Mouse (Mus musculus) right cerebral cortex, postnatal 25 days (tissue): ENCODE data around the gene Poldip2.

Source experiments
- DNase-seq: peaks from one replicate; pipeline ENCODE4 v3.0.0; 2022

Poldip2 gene

DNA sequence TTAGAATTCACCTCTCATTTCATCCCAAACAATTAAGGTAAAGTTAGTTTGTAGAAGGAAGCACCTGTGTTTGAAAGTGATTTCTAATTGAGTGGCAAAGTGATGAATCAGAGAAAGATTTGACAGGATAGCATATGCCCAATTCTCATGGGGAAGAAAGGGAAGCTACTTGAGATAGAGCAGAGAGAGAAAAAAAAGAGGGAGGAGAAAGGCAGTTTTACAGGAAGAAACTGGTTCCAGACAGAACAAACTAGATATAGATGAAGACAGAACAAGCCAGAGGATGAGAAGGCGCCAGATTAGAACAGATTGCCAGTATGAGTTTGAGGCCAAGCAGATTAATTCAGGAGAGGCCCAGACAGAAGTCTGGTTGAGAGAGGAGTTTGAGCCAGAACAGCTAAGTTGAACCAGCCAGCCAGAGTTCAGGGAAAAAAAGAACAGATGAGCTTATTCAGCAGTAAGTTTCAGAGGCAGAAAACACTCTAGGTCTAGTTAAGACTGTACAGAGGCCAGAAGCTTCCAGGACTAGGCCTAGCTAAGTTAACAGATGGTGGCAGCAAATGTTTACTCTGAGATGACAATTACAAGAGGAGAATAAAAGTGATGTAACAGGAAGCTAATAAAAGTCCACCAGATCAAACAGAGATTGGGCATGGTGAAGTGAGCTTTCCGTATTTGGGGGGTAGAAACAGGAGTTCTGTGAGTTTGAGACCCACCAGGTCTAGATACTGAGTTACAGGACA, 35.9 kb downstream of the Poldip2 start:
- DNase-seq, result no peak

DNA sequence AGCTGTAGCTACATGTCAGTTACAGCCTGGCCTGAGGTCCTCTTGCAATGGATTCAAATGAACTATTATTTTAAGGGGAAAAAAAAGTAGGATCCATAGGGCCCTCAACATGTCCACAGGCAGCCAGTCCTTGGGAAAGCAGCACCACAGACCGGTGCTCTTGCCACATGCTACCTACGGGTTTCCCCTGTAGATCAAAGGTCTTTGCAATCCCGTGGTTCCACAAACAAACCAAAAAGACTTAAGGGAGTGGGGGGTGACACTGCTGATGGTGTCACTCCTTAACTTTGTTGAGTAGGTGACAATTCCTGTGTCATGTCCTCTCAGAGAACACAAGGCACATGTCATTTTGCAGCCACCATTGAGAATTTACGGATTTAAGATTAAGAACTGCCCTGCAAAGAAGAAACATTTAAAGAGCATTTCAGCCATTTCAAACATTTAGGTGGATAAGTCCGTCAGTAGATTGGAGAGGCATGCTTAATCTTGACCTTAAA, 37.5 kb downstream of the Poldip2 start:
- no peak for DNase-seq

DNA sequence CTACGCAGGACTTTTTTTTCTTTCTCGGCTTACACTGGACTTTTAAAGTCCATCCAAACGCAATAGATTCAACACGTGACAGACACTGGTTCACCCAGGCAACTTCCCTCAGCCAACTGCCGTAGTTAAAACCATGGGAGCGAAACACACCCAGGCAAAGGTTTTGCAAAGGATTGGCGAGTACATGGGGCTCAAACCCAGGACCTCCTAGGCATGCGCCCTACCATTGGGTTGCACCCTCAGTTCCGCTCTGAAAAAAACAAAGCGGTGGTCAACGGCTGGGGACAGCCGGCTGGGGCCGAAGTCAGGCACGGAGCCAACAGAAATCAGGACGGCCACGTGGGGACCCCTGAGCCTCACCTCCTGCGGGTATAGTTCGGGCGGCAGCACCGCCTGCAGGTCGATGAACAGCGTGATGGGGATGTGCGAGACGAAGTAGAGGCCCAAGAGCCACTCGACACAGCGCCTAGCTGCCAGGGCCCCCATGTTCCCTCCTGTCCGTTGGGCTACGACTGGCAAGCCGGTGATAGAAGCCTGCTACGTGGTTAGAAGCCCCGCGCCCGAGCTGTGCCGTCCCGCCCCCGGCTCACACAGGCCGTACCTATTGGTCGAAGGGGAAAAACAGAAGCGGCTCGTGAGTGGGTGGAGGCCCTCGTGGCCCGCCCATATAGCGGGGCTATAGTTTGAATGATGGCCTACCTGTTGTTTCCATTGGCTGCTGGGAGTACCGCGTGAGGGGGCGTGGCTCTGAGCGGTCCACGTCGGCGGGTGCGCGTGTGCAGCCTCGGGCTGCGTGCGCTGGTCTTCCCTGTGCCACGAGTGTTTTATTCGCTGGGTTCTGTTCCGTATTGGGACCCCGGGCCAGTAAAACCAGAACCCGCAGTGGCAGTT, 38.4 kb downstream of the Poldip2 start, which contains the start of gene Tmem97:
Gene Tmem97, minus strand, starts transcription at position 610 of the 891 bp plus-strand sequence.
- peak; percentile 94 for DNase-seq

DNA sequence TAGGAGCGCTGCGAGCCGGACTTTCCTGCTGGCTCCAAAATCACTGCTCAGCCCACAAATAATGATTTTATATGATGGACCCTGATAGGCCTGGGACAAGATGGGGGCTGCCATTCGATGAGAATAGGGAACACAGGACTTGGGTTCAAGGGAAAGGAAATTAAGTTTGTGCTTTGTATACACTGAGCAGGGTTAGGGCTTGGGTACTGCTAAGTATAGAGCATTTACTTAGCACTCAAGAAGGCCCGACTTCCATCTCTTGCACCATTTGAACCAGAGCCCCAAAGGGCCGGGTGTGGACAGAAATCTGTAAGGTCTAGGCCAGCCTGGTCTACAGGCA, 39.0 kb downstream of the Poldip2 start:
- DNase-seq, result no peak

DNA sequence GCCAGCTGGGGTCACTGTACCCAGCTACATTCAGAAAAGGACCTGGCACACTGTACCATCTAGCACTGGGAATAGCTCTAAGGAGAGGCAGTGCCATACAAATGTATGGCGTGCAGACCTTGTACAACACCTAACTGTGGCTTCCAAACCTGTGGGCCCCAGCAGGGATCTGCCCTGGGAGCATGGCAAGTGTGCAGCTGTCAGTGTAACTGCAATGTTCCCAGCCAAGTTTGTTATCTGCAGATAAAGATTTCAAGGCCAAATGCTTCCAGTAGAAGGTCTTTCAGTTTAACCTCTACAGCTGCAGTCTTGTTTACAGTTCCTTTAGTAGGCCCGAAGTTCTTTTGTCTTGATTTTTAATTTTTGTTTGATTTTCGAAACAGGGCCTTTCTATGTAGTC, 43.6 kb downstream of the Poldip2 start:
- no peak for DNase-seq

DNA sequence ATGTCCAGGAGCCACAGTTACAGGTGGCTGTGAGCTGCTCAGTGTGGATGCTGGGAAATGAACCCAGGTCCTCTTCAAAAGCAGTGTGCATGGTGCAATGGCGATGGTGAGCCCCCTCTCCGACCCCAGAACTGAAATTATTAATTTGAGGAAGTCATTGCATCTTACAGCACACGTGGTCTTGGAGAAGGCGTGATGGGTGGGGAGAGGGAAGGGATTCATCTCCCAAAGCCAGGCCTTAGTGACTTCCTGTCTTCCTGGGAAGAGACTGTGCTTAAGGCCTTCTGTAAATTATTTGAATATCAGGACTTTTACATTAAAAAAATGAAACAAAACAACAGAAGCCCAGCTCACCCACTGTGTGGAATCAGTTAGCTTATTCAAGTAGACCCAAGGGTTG, 44.1 kb downstream of the Poldip2 start:
- no peak for DNase-seq

DNA sequence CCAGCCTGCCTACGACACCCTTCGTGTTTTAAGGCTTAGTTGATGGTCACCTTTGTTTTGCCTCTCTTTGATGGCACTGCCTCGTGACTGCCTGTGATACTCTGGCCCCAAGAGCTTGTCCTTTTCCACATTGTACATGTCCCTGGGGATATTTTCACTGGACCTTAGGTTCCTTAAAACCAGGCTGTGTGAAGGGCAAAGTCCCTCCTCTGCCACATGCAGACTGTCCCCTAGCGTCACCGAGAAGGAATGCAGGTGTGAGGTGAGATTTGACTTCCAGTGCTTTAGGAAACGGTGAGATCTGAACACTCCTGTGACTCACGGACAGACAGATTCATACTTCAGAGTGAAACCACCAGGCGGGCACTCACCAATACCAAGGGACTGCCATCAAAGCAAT, 45.2 kb downstream of the Poldip2 start:
- DNase-seq, result no peak

DNA sequence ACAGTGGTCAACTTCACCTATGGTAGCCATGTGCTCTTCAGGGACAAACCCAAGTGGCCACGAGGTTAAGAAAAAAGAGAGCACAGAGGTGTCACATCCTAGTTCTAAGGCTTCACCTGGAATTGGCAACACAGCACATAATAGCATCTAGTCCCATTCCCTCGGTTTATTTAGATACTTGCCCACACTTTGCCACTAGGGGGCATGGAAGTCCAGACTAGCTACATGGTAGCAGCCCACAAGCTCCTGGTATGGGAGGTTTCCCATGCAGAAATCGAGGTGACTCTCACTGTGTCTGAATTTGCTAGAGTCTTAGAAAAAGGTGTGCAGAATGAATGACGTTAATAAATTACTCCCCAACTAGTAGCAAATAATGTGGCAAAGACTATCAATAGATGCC, 48.5 kb downstream of the Poldip2 start:
- peak; percentile 59 for DNase-seq

DNA sequence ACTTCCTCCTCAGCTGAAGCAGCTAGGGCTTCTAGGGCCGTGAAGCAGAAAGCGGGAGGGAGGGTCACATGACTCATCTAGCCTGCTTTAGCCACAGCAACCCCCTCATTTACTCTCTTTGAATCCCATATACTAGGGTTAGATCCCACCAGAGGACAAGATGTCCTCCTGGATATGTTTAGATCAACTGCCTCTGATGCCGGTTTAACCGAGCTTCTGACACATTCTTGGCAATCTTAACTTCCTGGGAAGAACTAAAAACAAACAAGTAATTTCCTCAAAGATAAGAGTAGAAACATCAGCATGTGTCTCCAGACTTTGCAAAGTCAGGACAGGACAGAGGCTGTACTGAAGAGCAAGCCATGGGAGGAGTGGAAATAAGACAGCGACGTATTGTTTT, 54.8 kb downstream of the Poldip2 start:
- no peak for DNase-seq

DNA sequence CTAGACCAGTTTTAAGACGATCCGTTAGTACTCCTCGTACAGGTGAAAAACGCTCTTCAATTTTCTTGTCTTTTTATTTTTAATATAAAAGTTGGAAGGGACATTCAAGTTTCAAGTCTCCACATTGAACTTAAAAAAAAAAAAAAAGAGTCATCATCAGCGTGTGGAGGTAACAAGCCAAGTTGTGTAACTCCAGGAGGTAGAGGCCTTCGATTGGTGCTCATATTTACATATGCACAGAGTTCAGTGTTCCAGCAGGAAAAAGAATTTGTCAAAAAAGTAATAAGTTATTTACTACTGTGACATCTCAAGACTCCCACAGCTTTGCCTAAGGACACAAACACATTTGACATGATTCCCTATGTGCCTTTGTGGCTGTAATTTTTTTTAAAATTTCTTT, 55.6 kb downstream of the Poldip2 start:
- DNase-seq, result no peak

DNA sequence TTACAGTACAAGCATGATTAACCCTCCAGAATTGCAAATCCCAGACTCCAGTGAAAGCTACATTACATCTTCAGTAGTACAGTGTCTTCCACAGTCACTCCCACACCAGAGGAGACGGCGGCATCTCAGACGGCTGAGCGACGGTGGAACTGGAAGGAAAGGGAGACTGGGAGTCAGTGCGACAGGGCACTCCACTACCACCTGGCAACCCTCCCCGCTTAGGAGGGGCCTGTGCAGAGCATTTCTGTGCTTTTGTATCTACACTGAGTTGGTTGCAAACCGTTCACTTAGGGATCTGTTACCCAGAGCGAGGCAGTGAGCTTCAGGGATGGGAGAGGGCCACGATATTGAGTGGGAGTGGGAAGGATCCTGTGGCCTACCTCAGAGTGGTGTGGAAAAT, 56.8 kb downstream of the Poldip2 start:
- DNase-seq, result no peak

DNA sequence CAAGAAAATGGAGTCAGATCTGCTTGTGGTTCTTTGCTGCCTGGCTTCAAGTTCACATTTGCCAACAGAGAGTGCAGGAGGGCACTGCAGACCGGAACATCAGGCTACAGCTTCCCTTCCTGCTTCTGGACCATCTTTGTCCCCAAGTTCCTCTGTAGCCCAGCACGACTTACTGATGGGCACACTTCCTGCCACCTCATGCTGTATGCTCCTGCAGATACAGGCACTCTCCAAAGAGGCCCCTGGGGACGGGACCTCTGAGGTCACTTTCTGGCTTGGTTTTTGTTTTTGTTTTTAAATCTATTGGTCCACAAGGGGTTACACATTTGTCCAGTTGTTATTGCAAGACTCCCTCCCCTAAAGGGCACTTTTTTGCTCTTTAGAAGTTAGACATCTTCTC, 57.8 kb downstream of the Poldip2 start:
- no peak for DNase-seq

DNA sequence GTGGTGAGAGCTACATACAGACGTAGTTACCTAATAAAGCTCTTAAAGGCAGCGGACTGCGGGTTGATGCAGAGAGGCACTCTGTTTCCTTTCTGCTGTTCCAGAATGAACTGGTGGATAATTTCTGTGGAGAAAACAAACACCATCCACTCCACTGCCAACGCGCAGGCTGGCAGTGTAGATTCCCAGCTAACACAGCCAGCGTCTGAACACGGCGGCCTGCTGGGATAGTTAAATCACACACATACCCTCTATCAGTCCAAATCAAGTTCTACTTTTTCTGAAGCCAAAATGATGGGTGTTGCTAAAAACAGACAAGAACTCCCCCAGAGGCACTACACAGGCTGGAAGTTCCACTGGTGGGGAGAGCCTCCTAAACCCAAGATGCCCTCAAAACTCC, 59.4 kb downstream of the Poldip2 start:
- peak; percentile 38 for DNase-seq

DNA sequence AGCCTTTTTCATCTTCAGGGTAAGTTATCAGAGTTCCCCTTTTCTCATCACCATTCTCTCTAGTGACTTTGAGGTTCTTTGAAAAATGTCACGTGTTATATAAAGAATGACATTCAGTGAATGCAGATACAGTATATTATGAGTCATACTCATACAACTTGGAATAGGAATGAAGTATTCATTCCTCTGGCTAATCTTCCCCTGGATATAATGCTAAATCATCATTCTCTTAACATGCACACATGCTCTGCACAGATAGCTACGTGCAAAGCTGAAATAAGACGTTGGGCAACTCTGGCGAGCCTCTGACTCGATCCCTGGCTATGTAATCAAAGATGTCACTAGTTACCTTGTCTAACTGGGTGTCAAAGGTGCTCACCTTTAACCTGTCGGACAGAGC, 59.9 kb downstream of the Poldip2 start:
- DNase-seq, result no peak
